Mouse (Mus musculus): ENCODE measurements at regions not wholly inside any gene's neighbourhood (a gene's known extent, or its start where the extent isn't known, plus 50 kb on each side); places are given as distances from the start of the nearest gene placed in this dataset.

DNA sequence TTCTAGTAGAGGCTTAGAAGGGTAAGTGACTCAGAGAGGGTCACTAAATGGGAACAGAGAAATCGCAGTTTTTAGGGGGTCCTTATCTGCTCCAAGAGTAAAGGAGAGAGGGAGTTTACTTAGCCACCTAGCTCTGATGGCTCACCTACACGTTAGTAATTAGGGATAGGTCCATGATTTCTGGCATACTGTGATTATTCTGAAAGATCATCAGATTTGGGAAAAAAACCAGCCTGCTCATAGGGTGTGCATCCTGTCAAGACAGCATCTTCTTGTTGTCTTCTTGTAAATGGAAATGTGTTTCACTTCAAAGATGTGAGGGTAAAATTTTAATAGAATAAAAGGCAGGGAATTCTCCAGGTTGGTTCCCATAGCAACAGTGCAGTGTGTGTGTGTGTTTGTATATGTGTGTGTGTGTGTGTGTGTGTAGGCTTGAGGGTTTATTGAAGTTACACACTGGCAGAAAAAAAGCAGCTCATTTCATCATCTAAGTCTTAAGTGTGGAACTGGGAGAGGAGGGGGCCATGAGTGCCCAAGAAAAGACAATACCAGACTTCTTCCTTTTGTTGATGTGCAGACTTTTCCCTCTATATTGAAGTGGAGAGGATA, 407.4 kb downstream of the Fam84a start:
- WGBS = 77% methylated on average over 2 of the region's 2 CpGs
- H3K4me1 ChIP-seq (ENCODE audit: control insufficient read depth, insufficient read depth, low read length) = no peaks in the 10 kb centered on the region
- H3K4me2 ChIP-seq (replicated peaks; ENCODE audit: low read depth, low read length, severe bottlenecking) = no peak overlapping the region
- no peak for ATAC-seq (ENCODE audit: low FRiP score, low read depth)
- no peak for DNase-seq (ENCODE audit: low spot score)
- H3K4me3 ChIP-seq (replicated peaks; ENCODE audit: low read length) = no peak overlapping the region
- no peak overlapping the region for H3K27ac ChIP-seq (replicated peaks; ENCODE audit: low read depth, low read length)
- TF ChIP-seq POLR2A (IDR thresholded peaks at IDR 0.05; ENCODE audit: borderline replicate concordance, extremely low read depth, insufficient read depth, insufficient read length) = no peak
- no peaks in the 10 kb centered on the region for H3K36me3 ChIP-seq (ENCODE audit: control insufficient read depth, insufficient read depth, low read length)
- no peaks in the 10 kb centered on the region for H3K27me3 ChIP-seq (ENCODE audit: control insufficient read depth, insufficient read depth, low read length)
- no peaks in the 10 kb centered on the region for H3K9me3 ChIP-seq (ENCODE audit: control insufficient read depth, low read length)
- H3K9ac ChIP-seq (ENCODE audit: low read depth, low read length, severe bottlenecking) = no peak overlapping the region

DNA sequence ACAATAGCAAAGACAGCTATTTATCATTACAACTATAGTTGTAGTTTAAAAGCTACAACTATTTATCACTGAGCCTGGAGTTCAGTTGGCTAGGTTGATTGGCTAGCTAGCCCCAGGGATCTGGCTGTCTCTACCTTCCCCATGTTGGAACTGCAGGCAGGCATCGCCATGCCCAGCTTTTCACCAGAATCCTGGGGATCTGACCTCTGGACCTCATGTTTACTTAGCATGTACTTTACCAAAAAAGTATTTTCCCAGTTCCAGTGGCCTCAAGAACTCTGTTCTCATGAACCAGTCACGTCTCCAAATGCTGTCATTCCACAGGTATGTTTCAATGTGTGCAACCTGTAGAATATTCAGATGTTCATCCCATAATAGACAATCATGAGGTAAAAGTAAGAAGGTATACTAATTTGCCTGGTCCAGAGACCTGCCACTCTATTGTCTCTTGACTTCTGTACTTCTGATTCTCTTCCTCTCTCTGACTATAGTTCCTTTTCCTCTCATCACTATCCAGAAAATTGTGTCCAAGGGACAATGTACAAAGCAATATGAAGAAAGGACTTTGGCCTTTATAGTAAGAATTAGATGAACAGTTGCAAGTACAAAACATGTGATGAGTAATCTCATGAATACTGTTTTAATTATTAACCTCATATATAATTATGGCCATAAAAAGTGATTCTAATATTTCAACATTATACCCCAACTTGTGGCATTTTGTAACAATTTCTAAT, 421.8 kb downstream of the Fam84a start:
- H3K27me3 ChIP-seq (ENCODE audit: control insufficient read depth, insufficient read depth, low read length) = no peaks in the 10 kb centered on the region
- no peak overlapping the region for H3K4me2 ChIP-seq (replicated peaks; ENCODE audit: low read depth, low read length, severe bottlenecking)
- no peak for ATAC-seq (ENCODE audit: low FRiP score, low read depth)
- 77% methylated on average over 2 of the region's 2 CpGs for WGBS
- H3K4me1 ChIP-seq (ENCODE audit: control insufficient read depth, insufficient read depth, low read length) = no peaks in the 10 kb centered on the region
- no peak for DNase-seq (ENCODE audit: low spot score)
- no peak overlapping the region for H3K9ac ChIP-seq (ENCODE audit: low read depth, low read length, severe bottlenecking)
- no peak for TF ChIP-seq POLR2A (IDR thresholded peaks at IDR 0.05; ENCODE audit: borderline replicate concordance, extremely low read depth, insufficient read depth, insufficient read length)
- no peak overlapping the region for H3K27ac ChIP-seq (replicated peaks; ENCODE audit: low read depth, low read length)
- no peaks in the 10 kb centered on the region for H3K36me3 ChIP-seq (ENCODE audit: control insufficient read depth, insufficient read depth, low read length)
- no peaks in the 10 kb centered on the region for H3K9me3 ChIP-seq (ENCODE audit: control insufficient read depth, low read length)
- no peak overlapping the region for H3K4me3 ChIP-seq (replicated peaks; ENCODE audit: low read length)

DNA sequence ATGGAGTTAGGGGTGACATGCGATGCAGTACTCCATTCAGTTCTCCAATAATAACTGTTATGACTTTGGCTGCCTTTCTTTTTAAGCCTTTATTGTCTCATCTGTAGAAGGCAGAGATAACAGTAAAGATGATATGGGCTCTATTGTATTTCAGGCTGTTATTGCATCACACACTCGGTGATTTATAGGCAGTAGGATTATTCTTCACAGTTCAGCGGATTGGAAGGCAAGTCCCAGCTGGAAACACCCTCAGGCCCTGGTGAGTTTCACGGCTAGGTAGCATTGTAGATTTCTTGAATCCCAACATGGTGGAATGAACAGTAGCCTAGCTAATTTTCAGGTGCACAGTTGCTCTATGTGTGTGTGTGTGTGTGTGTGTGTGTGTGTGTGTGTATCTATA, 422.9 kb downstream of the Fam84a start:
- Histone ChIP-seq H3K27ac (replicated peaks; ENCODE audit: low read depth, low read length) (no peak overlapping the region), H3K4me1 (ENCODE audit: control insufficient read depth, insufficient read depth, low read length) (no peaks in the 10 kb centered on the region), H3K4me3 (replicated peaks; ENCODE audit: low read length) (no peak overlapping the region), H3K9me3 (ENCODE audit: control insufficient read depth, low read length) (no peaks in the 10 kb centered on the region), H3K4me2 (replicated peaks; ENCODE audit: low read depth, low read length, severe bottlenecking) (no peak overlapping the region), H3K27me3 (ENCODE audit: control insufficient read depth, insufficient read depth, low read length) (no peaks in the 10 kb centered on the region), H3K9ac (ENCODE audit: low read depth, low read length, severe bottlenecking) (no peak overlapping the region), H3K36me3 (ENCODE audit: control insufficient read depth, insufficient read depth, low read length) (no peaks in the 10 kb centered on the region)
- DNase-seq (ENCODE audit: low spot score) (no peak), ATAC-seq (ENCODE audit: low FRiP score, low read depth) (no peak)
- no peak for TF ChIP-seq POLR2A (IDR thresholded peaks at IDR 0.05; ENCODE audit: borderline replicate concordance, extremely low read depth, insufficient read depth, insufficient read length)
- 74% methylated on average over 4 of the region's 4 CpGs for WGBS

DNA sequence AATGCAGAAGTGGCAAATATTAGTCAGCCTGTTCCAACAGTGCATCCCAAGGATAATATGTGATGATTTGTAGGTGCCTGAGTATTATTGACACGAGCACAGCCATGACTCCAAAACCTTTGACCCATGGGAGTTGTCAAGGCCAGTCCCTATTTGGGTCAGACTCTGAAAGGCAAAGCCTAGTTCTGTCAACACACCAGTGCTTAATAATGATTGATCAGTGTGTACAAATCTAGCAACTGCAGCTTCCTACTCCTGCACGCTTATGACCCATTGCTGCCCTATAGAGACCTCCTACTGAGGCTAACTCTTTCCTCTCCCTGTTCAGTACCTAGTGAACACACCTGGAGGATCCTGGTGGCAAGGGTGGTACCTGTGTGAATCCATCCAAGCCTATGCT, 427.3 kb downstream of the Fam84a start:
- DNase-seq (ENCODE audit: low spot score) (no peak), ATAC-seq (ENCODE audit: low FRiP score, low read depth) (no peak)
- H3K4me3 ChIP-seq (replicated peaks; ENCODE audit: low read length) = no peak overlapping the region
- no peaks in the 10 kb centered on the region for H3K9me3 ChIP-seq (ENCODE audit: control insufficient read depth, low read length)
- no peak overlapping the region for H3K9ac ChIP-seq (ENCODE audit: low read depth, low read length, severe bottlenecking)
- no peak overlapping the region for H3K27ac ChIP-seq (replicated peaks; ENCODE audit: low read depth, low read length)
- no peaks in the 10 kb centered on the region for H3K4me1 ChIP-seq (ENCODE audit: control insufficient read depth, insufficient read depth, low read length)
- H3K4me2 ChIP-seq (replicated peaks; ENCODE audit: low read depth, low read length, severe bottlenecking) = no peak overlapping the region
- H3K27me3 ChIP-seq (ENCODE audit: control insufficient read depth, insufficient read depth, low read length) = no peaks in the 10 kb centered on the region
- no peaks in the 10 kb centered on the region for H3K36me3 ChIP-seq (ENCODE audit: control insufficient read depth, insufficient read depth, low read length)
- 75% methylated on average over 2 of the region's 2 CpGs for whole genome bisulfite sequencing
- no peak for TF ChIP-seq POLR2A (IDR thresholded peaks at IDR 0.05; ENCODE audit: borderline replicate concordance, extremely low read depth, insufficient read depth, insufficient read length)

DNA sequence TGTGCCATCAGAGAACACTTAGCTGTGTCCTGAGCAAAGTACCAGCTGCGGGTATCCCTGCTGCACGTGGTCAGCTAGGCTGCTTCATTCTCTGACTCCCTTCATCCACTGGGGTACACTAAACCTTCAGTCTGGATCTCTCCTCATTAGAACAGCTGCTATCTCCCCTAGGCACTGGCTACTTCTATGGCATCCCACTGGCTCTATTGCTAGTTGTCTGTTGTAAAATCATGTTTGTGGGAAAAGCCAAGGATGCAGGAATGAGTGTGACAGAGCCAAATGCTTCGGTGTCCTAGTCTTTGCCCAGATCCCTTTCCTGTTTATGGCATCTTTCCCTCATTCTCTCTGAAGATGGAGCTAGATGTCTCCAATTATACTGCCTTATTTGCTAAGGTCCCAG, 440.9 kb downstream of the Nbas start:
- 62% methylated on average over 3 of the region's 3 CpGs for WGBS
- no peak for TF ChIP-seq POLR2A (IDR thresholded peaks at IDR 0.05; ENCODE audit: borderline replicate concordance, extremely low read depth, insufficient read depth, insufficient read length)
- Histone ChIP-seq H3K4me1 (ENCODE audit: control insufficient read depth, insufficient read depth, low read length) (no peaks in the 10 kb centered on the region; the same call in 1 of the 2 replicates), H3K9ac (ENCODE audit: low read depth, low read length, severe bottlenecking) (no peak overlapping the region), H3K4me2 (replicated peaks; ENCODE audit: low read depth, low read length, severe bottlenecking) (no peak overlapping the region), H3K4me3 (replicated peaks; ENCODE audit: low read length) (no peak overlapping the region), H3K9me3 (ENCODE audit: control insufficient read depth, low read length) (no peaks in the 10 kb centered on the region), H3K27ac (replicated peaks; ENCODE audit: low read depth, low read length) (no peak overlapping the region), H3K36me3 (ENCODE audit: control insufficient read depth, insufficient read depth, low read length) (no peaks in the 10 kb centered on the region), H3K27me3 (ENCODE audit: control insufficient read depth, insufficient read depth, low read length) (no peaks in the 10 kb centered on the region)
- DNase-seq (ENCODE audit: low spot score) = no peak
- ATAC-seq (ENCODE audit: low FRiP score, low read depth) = no peak
